Mouse (Mus musculus): ENCODE data around the gene Sertad2. TPM values are rescaled to one million over a fixed set of nuclear protein-coding genes. Genes with fewer than 3 reads are reported as not detected.

The Sertad2 gene
- total and polyA plus RNA-seq, 3 experiments: 9.2 to 30.8 (median 22.2) TPM

GRCm38 (mm10) chr11:20650006-20650639 lies 107.1 kb downstream of the Sertad2 start:
- Histone ChIP-seq H3K4me3 (ENCODE audit: low read depth, low read length) (no peak overlapping the region), H3K9me3 (replicated peaks) (no peaks in the 10 kb centered on the region), H3K27me3 (ENCODE audit: insufficient read depth, low read length) (no peaks in the 10 kb centered on the region), H3K36me3 (replicated peaks) (peaks cover 74% of the 10 kb centered on the region), H3K4me1 (ENCODE audit: insufficient read depth, low read depth, low read length) (peaks cover 7% of the 10 kb centered on the region)
- TF ChIP-seq TAL1 (conservative IDR thresholded peaks at IDR 0.05; ENCODE audit: low read depth, low read length) (no peak), GATA2 (IDR thresholded peaks at IDR 0.05; ENCODE audit: borderline replicate concordance, low read depth, low read length) (no peak), POLR2AphosphoS5 (IDR thresholded peaks at IDR 0.05; ENCODE audit: insufficient replicate concordance, low read depth, low read length) (no peak), GATA1 (IDR thresholded peaks at IDR 0.05; ENCODE audit: borderline replicate concordance, low read length) (no peak), CTCF (IDR thresholded peaks at IDR 0.05; ENCODE audit: low read depth, low read length) (no peak)
- no peak for DNase-seq (ENCODE audit: low spot score)
- no peak for ATAC-seq (ENCODE audit: extremely low read depth, insufficient number of reproducible peaks, low FRiP score, poor library complexity, severe bottlenecking)

GRCm38 (mm10) chr11:20651166-20651565 lies 108.1 kb downstream of the Sertad2 start:
- DNase-seq (ENCODE audit: low spot score): no peak
- no peak overlapping the region for H3K4me3 ChIP-seq (ENCODE audit: low read depth, low read length)
- TF ChIP-seq GATA2 (IDR thresholded peaks at IDR 0.05; ENCODE audit: borderline replicate concordance, low read depth, low read length) (no peak), TAL1 (conservative IDR thresholded peaks at IDR 0.05; ENCODE audit: low read depth, low read length) (no peak), CTCF (IDR thresholded peaks at IDR 0.05; ENCODE audit: low read depth, low read length) (no peak), POLR2AphosphoS5 (IDR thresholded peaks at IDR 0.05; ENCODE audit: insufficient replicate concordance, low read depth, low read length) (no peak), GATA1 (IDR thresholded peaks at IDR 0.05; ENCODE audit: borderline replicate concordance, low read length) (no peak)
- peaks cover 69% of the 10 kb centered on the region for H3K36me3 ChIP-seq (replicated peaks)
- peaks cover 12% of the 10 kb centered on the region for H3K4me1 ChIP-seq (ENCODE audit: insufficient read depth, low read depth, low read length)
- ATAC-seq (ENCODE audit: extremely low read depth, insufficient number of reproducible peaks, low FRiP score, poor library complexity, severe bottlenecking): no peak
- H3K9me3 ChIP-seq (replicated peaks): no peaks in the 10 kb centered on the region
- H3K27me3 ChIP-seq (ENCODE audit: insufficient read depth, low read length): no peaks in the 10 kb centered on the region

GRCm38 (mm10) chr11:20655795-20656710 lies 113.0 kb downstream of the Sertad2 start:
- DNase-seq (ENCODE audit: low spot score): no peak
- Histone ChIP-seq H3K4me3 (ENCODE audit: low read depth, low read length) (no peak overlapping the region), H3K4me1 (ENCODE audit: insufficient read depth, low read depth, low read length) (peaks cover 8% of the 10 kb centered on the region), H3K36me3 (replicated peaks) (peaks cover 31% of the 10 kb centered on the region), H3K9me3 (replicated peaks) (no peaks in the 10 kb centered on the region), H3K27me3 (ENCODE audit: insufficient read depth, low read length) (peaks cover 13% of the 10 kb centered on the region)
- no peak for ATAC-seq (ENCODE audit: extremely low read depth, insufficient number of reproducible peaks, low FRiP score, poor library complexity, severe bottlenecking)
- TF ChIP-seq GATA1 (IDR thresholded peaks at IDR 0.05; ENCODE audit: borderline replicate concordance, low read length) (no peak), TAL1 (conservative IDR thresholded peaks at IDR 0.05; ENCODE audit: low read depth, low read length) (no peak), GATA2 (IDR thresholded peaks at IDR 0.05; ENCODE audit: borderline replicate concordance, low read depth, low read length) (no peak), POLR2AphosphoS5 (IDR thresholded peaks at IDR 0.05; ENCODE audit: insufficient replicate concordance, low read depth, low read length) (no peak), CTCF (IDR thresholded peaks at IDR 0.05; ENCODE audit: low read depth, low read length) (no peak)

GRCm38 (mm10) chr11:20656711-20657057 lies 113.6 kb downstream of the Sertad2 start:
- Histone ChIP-seq H3K9me3 (replicated peaks) (no peaks in the 10 kb centered on the region), H3K27me3 (ENCODE audit: insufficient read depth, low read length) (peaks cover 13% of the 10 kb centered on the region), H3K36me3 (replicated peaks) (peaks cover 25% of the 10 kb centered on the region), H3K4me1 (ENCODE audit: insufficient read depth, low read depth, low read length) (peaks cover 13% of the 10 kb centered on the region), H3K4me3 (ENCODE audit: low read depth, low read length) (no peak overlapping the region)
- no peak for DNase-seq (ENCODE audit: low spot score)
- ATAC-seq (ENCODE audit: extremely low read depth, insufficient number of reproducible peaks, low FRiP score, poor library complexity, severe bottlenecking): no peak
- TF ChIP-seq GATA1 (IDR thresholded peaks at IDR 0.05; ENCODE audit: borderline replicate concordance, low read length): no peak
- TF ChIP-seq CTCF (IDR thresholded peaks at IDR 0.05; ENCODE audit: low read depth, low read length): no peak
- TF ChIP-seq GATA2 (IDR thresholded peaks at IDR 0.05; ENCODE audit: borderline replicate concordance, low read depth, low read length): no peak
- no peak for TF ChIP-seq TAL1 (conservative IDR thresholded peaks at IDR 0.05; ENCODE audit: low read depth, low read length)
- TF ChIP-seq POLR2AphosphoS5 (IDR thresholded peaks at IDR 0.05; ENCODE audit: insufficient replicate concordance, low read depth, low read length): no peak

- peaks cover 21% of the 10 kb centered on the region for H3K4me1 ChIP-seq (ENCODE audit: insufficient read depth, low read depth, low read length)
- peaks cover 8% of the 10 kb centered on the region for H3K36me3 ChIP-seq (replicated peaks)
- ATAC-seq (ENCODE audit: extremely low read depth, insufficient number of reproducible peaks, low FRiP score, poor library complexity, severe bottlenecking) (no peak), DNase-seq (ENCODE audit: low spot score) (no peak)
- no peak overlapping the region for H3K4me3 ChIP-seq (ENCODE audit: low read depth, low read length)
- H3K27me3 ChIP-seq (ENCODE audit: insufficient read depth, low read length): peaks cover 17% of the 10 kb centered on the region
- TF ChIP-seq GATA2 (IDR thresholded peaks at IDR 0.05; ENCODE audit: borderline replicate concordance, low read depth, low read length) (no peak), CTCF (IDR thresholded peaks at IDR 0.05; ENCODE audit: low read depth, low read length) (no peak), GATA1 (IDR thresholded peaks at IDR 0.05; ENCODE audit: borderline replicate concordance, low read length) (no peak), POLR2AphosphoS5 (IDR thresholded peaks at IDR 0.05; ENCODE audit: insufficient replicate concordance, low read depth, low read length) (no peak), TAL1 (conservative IDR thresholded peaks at IDR 0.05; ENCODE audit: low read depth, low read length) (no peak)
- no peaks in the 10 kb centered on the region for H3K9me3 ChIP-seq (replicated peaks)
Observed at GRCm38 (mm10) chr11:20659094-20659493, 116.0 kb downstream of the Sertad2 start.
